Mouse (Mus musculus) adrenal gland, adult 18-20 months (tissue): Measurements from ENCODE around the gene Akr1d1. TPM values are rescaled to one million over a fixed set of nuclear protein-coding genes. Genes with fewer than 3 reads are reported as not detected.

ENCODE experiments used
- DNase-seq, 2 experiments: peaks; one replicate each; pipeline ENCODE4 v3.0.0; 2021 to 2022; ENCODE audit warnings: low spot score in 2 of 2
- long read RNA-seq, 2 experiments: library from polyadenylated mRNA; stranded (forward); transcript quantifications; one replicate each; pipeline ENCODE4 v2.0.0; 2021
- total RNA-seq, 2 experiments: library from RNA; stranded (reverse); gene quantifications; 1 replicate in 1 of 2; 2 replicates in 1 of 2; pipeline ENCODE4 v1.2.3; 2021

Akr1d1 gene
- 1,000 to 10,000 TPM in 1 of 2 experiments, under 1 TPM in 1; 0.54 to 2,390 TPM for total RNA-seq
- long read RNA-seq, experiment 1, partial matches to known transcripts: 0 of 2 reads
- long read RNA-seq, experiment 1, other reads (novel, unspliced or antisense): 0 of 2 reads
- long read RNA-seq, experiment 2, transcript Akr1d1-201 (9 exons, 2,699 nt): major isoform, 2,758 of 3,558 reads
- long read RNA-seq, experiment 2, partial matches to known transcripts: 638 of 3,558 reads
- long read RNA-seq, experiment 2, other reads (novel, unspliced or antisense): 162 of 3,558 reads

DNA sequence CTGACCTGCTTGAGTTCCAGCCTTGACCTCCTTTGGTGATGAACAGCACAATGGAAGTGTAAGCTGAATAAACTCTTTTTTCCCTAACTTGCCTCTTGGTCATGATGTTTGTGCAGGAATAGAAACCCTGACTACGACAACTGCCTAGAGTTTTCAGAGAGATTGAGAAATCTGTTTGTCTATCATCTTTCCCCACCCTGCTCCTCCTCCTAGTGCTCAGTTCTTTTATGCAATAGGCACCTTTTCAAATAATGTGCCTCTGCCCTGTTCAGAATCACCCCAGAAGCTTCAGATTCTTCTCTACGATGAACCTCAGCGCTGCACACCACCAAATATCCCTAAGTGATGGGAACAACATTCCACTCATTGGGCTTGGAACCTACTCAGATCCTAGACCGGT is at the start of gene Akr1d1:
TSS of gene Akr1d1 (plus strand) at position 234 of the 400 bp plus-strand sequence.
- no peak for DNase-seq

GRCm38 (mm10) chr6:37481147-37481546 is 48.8 kb upstream of the Akr1d1 start:
- DNase-seq: no peak

DNA sequence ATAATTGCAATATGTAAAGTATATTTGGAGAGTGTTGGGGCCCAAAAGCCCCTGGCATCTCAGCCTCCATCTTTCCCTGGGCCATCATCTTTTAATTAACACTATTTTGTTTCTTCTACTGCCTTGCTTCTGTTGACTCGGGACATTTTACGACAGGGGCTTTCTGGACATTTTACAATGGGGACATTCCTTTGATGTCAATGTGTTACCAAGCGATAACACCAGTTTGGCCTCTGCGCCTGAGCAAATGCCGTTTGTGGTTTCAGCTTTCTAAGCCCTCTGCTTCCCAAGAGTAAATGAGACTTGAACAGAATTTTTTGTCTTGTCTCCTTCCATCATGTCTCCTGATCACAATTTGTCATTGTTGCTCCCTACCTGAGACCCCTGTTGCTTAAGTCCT is 46.7 kb upstream of the Akr1d1 start:
- no peak for DNase-seq

DNA sequence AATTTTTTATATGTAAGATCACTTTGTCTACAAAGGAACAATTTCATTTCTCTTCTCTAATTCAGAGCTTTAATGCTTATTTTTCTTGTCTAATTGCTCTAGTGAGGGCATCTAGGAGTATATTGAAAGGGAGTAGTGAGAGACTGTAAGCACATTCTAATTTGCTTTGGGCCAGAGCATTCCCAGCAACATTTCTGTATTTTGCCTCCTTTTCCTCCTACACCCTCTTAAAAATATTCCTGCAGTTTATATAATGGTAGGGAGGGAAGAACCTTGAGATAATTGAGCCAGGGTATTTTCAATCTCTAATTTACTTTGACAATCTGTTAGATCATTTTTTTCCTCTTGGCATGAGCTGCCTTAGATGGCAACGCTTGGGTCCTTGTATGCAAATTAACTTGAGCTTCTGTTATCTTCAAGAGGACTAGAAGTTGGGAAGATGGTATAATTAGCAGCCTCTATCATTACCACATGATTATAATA is 45.3 kb upstream of the Akr1d1 start:
- no peak for DNase-seq

DNA sequence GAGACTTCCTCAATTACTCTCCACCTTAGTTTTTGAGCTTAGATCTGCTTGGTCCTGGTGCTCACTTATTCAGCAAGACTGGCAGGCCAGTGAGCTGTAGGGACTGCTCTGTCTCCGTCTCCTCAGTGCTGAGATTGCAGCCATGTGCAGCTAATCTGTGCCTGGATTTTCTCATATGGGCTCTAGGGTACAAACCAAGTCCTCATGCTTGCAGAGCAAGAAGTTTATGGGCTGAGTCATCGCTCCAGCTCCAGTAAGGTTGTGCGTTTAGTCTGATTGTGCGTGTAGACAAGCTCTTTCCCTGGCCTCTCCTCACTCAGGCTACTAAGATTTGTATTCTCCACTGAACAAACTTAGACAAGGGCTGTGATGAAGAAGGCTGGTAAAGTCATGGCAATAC is 43.5 kb upstream of the Akr1d1 start:
- no peak for DNase-seq

- no peak for DNase-seq
Measured at GRCm38 (mm10) chr6:37492241-37492640, 37.7 kb upstream of the Akr1d1 start.

- no peak for DNase-seq
Measured at GRCm38 (mm10) chr6:37494957-37495356, 35.0 kb upstream of the Akr1d1 start.

GRCm38 (mm10) chr6:37496866-37497265 is 33.1 kb upstream of the Akr1d1 start:
- DNase-seq: no peak

GRCm38 (mm10) chr6:37505588-37505987 is 24.4 kb upstream of the Akr1d1 start:
- no peak for DNase-seq

DNA sequence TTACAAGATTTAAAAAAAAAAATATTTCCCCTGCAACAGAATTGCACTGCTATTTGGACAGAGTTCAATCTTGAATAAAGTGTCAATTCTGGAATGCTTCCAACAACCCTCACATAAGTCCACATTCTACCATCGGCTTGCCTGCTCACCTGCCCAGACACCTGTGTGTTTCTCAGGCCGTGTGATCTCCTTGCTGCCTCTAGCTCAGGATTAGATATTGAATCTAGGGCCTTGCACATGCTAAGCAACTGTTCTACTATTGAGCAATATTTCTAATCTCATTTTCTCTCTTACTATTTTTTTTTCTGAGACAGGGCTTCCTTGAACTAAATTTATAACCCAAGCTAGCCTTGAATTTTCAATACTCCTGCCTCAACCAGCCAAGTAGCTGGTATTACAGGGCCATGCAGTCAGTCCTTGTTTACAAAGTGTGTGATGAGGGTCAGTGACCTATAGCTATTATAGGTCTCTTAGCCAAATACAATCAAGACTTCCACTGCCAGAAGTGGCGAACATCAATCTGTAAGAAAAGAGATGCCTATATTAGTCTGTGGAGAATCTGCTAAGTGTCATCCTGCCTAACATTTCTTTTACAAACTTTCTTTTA is 23.0 kb upstream of the Akr1d1 start:
- no peak for DNase-seq

GRCm38 (mm10) chr6:37510786-37511185 is 19.2 kb upstream of the Akr1d1 start:
- no peak for DNase-seq

DNA sequence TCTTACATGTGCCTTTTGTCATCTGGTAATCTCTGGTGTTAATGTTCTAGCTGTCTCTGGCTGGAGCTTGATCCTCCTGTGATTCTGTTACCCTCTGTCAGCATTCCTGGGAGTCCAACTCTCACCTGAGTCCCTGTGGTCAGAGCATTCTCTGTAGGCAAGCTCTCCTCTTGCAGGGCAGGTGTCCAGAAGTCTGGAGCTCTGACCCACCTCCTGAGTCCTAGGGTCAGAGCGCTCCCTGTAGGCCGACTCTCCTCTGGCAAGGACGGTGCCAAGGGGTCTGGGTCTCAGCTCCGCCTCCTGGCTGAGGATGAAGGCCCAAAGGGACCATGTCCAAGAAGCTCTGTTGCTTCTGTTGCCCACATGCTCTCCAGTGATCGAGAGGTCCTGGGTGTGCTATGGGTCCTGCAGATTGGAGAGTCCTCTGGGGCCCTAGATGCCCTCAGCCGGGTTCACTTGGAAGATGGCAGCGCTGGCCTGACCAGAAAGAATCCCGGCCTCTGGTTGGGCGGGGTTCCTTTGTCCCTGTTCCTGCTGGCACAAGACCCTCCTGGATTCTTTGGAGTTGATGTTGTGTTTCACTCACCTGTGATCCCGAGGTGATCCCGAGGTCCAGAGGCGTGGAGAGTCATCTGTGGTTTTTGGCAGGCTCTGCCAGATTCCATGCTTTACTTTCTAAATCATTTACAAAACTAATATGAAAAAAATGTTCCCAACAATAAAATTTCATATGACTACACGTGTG is 9.2 kb upstream of the Akr1d1 start:
- DNase-seq: no peak

GRCm38 (mm10) chr6:37532036-37532435 is 2.1 kb downstream of the Akr1d1 start:
- DNase-seq: no peak

DNA sequence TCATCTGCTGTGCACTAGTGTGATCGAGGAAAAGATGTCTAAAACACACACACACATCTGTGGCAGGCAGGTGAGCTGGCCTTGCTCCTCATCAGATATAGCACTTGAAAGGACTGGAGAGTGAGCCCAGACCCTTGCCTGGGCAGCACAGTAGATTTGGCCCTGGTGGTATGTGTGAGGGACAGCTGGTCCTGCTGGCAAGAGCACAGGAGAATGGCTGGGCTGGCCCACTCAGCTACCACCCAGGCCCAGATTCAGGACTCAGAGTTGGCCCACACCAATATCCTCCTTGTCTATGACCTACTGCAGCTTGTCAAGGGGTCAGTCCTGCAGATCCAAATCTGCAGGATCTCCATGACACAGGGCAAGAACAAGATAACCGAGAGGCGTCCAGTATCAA is 6.9 kb downstream of the Akr1d1 start:
- DNase-seq: no peak

- no peak for DNase-seq
Measured at GRCm38 (mm10) chr6:37537801-37538200, 7.8 kb downstream of the Akr1d1 start.

- no peak for DNase-seq
Measured at GRCm38 (mm10) chr6:37538792-37539191, 8.8 kb downstream of the Akr1d1 start.

DNA sequence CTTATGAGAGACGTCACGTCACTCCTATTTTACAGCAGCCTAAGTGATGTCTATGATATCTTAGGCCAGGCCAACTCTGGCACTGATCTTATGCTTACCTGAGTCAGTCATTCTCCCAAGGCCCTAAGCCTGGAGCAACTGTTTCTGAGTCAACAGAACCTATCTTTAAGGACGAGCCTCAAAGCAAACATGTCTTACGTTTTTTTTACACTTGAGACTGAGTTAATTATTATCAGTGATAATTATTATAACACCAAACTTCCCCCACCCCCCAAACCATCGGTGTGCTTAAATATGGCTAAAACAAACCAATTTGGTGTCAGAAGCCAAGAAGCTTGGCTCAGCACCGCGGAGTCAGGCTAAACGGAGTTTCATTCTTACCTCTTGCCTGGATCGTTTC is 9.4 kb downstream of the Akr1d1 start:
- DNase-seq: no peak

GRCm38 (mm10) chr6:37540113-37540512 is 10.1 kb downstream of the Akr1d1 start:
- no peak for DNase-seq

DNA sequence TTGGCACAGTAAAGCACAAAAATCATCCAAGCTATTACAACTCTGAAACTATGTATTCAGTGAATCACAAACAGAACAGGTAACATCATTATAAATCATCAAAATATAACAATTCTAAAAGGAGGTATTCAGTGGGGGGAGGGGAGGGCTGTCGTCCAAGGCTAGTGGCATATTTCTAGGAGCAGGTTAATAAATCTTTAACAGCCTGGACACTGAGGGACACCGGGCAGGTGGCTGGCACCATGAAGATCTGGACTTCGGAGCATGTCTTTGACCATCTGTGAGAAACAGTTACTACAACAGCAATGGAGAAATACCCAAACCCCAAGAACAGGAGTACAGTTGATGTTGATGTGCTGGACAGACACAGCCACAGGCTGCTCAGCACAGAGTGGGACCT is 11.2 kb downstream of the Akr1d1 start:
- no peak for DNase-seq

- DNase-seq: no peak
Measured at GRCm38 (mm10) chr6:37542145-37542544, 12.2 kb downstream of the Akr1d1 start.

- DNase-seq: peak in 1 of 2 experiments; percentile 33
Measured at GRCm38 (mm10) chr6:37552760-37553159, 22.8 kb downstream of the Akr1d1 start.

DNA sequence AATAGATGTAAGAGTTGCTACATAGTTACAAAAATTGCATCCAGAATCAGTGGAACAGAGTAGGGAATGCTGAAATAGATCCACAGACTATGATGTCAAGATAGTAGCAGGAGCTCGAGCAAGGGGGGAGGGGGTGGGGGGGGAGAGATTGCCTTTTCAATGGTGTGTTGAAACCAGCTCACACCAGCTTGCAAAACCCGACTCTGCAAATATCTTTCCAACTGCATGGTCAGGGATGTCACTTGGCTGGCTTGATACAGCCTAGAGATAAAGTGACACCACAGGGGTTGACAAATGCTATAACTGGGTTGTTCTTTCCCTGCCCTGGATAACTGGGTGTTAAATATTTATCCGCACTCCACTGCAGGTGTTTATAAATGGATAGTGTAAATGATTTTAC is 24.0 kb downstream of the Akr1d1 start:
- DNase-seq: no peak
